Mouse (Mus musculus) CD4-positive helper T cell, adult 2 months (primary cell): ENCODE results near the gene Nkd2.

Source experiments
- DNase-seq: peaks from one replicate; pipeline ENCODE4 v3.0.0-alpha.2; 2012; ENCODE audit warnings: low read depth, missing footprints, low spot score

The Nkd2 gene

DNA sequence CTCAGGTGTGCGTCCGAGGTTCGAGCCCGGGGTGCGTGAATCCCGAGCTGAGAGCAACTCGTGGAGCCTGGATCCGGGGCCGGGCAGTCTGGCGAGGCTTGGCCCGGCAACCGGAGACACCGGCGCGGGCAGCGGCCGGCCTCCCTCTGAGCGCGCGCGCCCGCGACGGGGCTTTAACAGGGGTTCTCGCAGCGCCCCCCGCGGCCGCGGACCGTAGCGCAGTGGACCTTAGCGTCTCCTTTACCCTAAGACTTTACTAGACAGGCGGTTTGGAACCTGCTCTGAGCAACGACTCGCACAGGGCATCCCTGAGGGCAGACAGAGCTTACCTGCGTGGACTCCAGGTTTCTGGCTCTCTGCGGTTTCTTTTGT, at the start of gene Nkd2:
Gene Nkd2, minus strand, starts transcription at position 167 of the 372 bp plus-strand sequence.
- DNase-seq: peak; percentile 67

DNA sequence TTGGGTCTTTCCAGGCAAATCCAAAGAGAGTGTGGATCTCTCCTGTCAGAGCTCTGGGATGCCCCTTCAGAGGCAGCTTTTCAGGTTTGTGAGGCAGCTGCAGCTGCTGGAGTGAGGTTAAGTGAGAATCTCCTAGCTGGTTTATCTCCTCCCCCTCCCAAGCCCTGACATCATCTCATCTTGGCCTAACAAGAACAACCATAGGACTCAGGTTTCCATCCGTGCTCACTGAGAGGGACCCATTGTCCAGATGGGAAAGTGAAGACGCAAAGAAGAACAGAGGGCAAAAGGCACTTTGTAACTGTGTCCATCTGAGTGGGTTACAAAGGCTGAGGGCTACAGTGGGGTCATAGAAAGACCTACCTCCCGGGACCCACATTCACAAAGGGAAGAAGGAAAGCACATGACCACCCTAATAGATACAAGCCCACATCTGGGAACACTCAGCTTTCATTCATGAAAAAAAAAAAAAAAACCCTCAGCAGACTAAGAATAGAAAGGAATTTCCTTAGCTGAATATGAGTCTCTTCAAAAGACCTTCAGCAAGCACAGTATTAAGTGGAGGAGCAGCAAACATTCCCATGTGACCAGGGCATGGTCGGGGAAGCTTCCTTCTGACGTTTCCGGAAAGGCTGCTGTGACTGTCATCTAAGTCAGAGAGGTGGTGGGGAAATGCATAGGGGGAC, 45.2 kb upstream of the Nkd2 start:
- no peak for DNase-seq

DNA sequence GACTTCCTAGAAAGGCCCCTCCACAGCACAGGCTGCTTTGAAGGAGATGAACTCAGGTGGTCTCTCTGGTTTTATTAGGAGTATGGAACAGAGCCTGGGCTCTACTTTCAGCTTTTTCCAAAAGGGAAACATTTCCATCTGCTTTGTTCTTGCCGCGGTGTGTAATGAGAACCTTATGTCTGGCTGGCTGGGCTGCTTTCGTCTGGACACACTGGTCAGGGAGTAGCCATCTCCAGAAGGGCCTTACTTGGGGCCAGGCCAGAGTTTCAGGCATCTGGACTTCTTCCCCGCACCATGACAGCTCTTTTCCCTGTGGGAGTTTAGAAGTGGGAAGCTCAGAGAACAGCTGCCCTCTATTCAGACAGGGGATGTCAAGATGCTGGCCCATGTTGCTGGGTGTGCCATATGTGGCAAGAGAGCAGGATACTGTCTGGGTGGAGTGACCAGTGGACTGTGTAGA, 40.0 kb upstream of the Nkd2 start:
- no peak for DNase-seq

DNA sequence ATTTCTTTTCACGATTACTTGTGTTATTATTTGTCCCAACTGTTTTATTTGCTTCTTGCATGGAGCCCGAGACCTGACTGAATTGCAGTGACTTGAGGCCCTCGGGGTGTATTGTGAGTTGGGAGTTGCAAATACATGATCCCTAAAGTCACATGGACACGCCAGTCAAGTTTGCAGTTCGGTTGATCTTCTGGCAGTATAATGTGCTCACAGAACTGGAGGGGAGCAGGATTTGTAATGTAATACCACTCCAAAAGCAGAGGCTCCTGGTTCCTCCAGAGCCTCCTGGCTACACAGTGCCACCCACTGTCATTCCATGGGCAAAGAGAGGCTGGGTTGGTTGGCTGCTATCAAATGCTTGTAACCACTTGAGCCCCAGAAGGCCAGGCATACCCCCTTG, 39.2 kb upstream of the Nkd2 start:
- no peak for DNase-seq

DNA sequence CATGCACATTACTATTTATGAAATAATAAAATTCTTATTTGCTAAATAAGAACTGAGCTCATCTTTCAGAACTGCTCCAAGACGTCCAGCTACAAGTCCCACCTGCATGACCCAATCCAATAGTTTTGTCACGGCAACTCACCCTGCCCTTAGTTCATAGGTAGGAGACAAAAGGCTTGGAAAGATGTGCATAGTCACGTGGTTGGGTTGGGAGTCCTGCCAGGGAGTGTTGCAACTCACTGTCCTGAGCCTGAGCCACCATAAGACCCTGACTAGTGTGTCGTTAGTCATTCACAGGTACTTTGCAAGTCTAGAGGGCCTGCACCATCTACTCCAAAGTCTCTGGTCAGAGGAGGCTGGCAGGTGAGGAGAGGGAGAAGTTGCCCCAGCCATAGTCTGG, 38.6 kb upstream of the Nkd2 start:
- no peak for DNase-seq

DNA sequence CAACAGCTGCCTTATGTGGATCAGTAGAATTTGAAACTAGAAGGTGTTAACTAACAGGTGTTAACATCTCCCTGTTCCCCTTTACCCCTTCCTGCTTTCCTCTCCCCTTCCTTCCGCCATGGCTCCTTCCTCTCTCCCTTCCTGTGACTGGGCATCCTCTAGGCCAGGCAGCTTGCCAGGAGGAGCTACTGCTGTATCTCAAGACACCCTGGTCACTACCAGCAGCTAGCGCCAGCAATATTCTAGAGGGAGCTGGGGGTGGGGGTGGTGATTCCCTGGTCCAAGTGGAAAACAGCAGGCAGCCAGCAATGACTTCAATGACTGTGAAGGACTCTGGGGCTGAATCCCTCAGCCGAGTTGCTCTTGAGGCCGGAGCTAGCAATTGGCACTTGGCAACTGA, 38.2 kb upstream of the Nkd2 start:
- no peak for DNase-seq

- no peak for DNase-seq
Observed at GRCm38 (mm10) chr13:73881347-73881746, 33.9 kb upstream of the Nkd2 start.

- DNase-seq: peak; percentile 8
Observed at GRCm38 (mm10) chr13:73879824-73880223, 32.4 kb upstream of the Nkd2 start.

GRCm38 (mm10) chr13:73872159-73872558, 24.7 kb upstream of the Nkd2 start:
- DNase-seq: no peak

- peak; percentile 21 for DNase-seq
Observed at GRCm38 (mm10) chr13:73846589-73847464, 604 bp downstream of the Nkd2 start.

- no peak for DNase-seq
Observed at GRCm38 (mm10) chr13:73842696-73843095, 4.7 kb downstream of the Nkd2 start.

DNA sequence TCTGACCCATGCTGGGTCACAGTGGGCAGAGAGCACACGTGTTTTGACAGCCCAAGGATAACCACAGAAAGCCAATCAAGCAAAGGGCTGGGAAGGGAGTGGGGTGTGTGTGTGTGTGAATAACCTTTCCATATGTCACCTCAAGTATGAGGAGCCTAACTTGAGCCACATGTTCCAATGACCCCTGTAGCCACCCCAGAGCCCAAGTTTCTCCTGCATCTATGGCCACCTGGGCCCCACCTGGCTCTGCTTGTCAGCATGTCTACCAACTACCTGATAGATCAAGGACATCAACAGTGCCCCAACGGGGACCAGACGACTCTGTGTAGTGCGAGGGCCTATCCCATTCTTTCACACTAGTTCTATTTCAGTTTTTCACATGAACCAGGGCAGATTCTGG, 7.7 kb downstream of the Nkd2 start:
- DNase-seq: no peak

DNA sequence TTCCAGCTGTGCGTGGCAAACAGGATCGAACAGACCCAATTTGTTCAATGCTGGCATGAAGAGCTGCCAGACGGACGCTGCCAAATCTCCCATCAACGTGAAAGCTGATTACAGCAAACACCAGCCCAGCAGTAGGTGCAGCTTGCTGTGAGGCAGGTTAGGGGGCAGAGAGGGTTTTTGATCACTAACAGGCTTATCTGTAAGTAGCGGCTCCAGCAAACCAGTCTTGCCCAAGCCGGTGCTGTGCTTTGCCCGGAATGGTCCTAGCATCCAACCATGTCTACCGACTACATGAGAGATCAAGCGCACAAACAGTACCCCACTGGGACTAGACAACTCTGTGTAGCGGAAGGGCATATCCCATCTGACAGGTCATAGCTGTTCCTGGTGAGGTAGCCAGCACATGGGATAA, 8.3 kb downstream of the Nkd2 start:
- DNase-seq: no peak

DNA sequence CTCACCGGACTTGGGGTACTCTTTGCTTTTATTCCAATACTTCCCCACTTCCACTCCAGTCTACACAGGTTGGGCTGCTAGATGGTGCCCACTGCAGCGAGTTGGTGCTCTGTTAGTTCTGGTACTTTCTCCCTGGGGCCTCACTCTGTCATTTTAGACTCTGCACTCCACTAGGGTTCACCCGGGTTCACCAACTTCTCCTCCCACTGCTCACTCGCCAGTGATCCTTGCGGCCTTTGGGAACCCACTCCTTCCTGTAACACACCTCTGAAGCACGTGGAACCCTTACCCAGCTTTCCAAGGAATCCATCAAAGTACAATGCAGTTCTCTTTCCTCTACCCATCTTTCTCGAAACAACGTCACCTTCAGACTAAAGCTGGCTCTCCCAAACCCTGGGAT, 9.7 kb downstream of the Nkd2 start:
- DNase-seq: no peak

DNA sequence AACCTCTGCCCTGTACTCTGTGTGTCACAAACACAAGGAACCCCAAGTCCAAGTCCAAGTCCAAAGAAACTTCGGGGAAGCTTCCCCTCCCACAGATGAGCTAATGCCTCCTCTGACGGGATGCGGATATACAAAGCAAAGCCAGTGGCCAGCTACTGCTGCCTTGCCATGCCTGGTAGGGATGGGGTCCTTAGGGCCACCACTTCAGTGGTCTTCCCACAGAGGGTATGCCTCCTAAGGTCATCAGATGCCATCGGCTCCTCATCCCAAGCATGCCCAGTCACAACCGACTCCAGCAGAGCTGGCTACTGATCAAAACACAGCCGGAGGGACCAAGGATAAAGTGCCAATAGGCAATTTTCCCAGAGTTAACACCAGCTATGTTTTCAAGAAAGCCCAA, 10.9 kb downstream of the Nkd2 start:
- no peak for DNase-seq

DNA sequence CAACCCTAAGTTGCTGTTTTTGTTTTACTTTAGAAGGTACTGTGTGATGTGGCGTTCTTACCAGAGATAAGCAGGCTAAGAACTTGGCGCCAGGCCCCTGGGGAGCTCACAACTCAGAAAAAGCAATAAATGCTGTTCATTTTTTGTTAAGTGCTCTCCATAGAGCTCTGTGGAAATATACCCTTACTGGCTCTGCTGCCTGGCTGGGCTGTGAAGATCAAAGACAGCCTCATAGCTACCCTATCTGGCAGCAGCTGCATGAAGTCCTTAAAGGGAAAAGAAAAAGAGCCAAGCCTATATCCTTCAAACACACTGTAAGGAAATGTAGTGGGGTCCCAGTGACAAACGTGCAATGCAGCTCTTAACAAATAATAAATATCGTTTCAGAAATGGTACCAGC, 11.6 kb downstream of the Nkd2 start:
- DNase-seq: no peak

DNA sequence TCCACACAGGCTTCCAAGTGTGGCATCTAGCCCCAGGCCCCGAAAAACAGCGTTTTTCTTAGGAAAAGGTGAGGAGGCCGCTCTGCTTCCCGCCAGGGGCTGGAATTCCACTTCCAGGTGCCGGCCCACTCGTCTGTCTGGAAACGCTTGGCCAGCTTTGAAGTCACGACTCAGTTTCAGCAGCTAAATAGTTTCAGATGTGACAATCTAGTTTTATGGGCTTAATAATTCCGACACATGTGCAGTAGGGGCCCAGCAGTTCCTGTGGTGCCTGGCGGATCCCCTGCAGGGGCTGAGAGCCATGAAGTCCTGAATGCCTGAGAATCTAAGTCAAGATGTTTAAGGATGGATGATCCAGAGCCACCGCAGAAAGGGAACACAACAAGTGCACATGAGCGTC, 13.6 kb downstream of the Nkd2 start:
- no peak for DNase-seq

GRCm38 (mm10) chr13:73831486-73831885, 15.9 kb downstream of the Nkd2 start:
- DNase-seq: peak; percentile 50

GRCm38 (mm10) chr13:73827243-73827642, 20.2 kb downstream of the Nkd2 start:
- no peak for DNase-seq

DNA sequence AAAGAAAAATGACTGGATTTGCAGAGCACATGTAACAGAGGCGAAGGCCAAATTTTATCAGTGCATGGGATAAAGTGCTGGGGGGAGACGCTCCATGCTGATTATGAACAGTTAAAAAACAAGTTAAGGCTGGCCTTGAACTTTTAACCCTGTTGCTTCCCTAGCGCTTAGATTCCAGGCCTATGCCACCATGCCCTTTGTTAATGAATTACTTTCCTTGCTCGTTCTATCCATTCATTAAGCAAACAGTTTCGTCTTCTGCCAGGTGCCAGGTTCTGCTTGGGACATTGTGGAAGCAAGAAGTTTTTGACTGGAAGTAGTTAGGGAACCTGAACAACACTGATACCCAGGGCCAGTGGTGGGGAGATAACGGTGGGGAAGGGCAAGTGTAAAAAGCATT, 23.7 kb downstream of the Nkd2 start:
- no peak for DNase-seq

GRCm38 (mm10) chr13:73822187-73822800, 25.1 kb downstream of the Nkd2 start:
- DNase-seq: peak; percentile 73

- DNase-seq: no peak
Observed at GRCm38 (mm10) chr13:73821251-73821650, 26.2 kb downstream of the Nkd2 start.

DNA sequence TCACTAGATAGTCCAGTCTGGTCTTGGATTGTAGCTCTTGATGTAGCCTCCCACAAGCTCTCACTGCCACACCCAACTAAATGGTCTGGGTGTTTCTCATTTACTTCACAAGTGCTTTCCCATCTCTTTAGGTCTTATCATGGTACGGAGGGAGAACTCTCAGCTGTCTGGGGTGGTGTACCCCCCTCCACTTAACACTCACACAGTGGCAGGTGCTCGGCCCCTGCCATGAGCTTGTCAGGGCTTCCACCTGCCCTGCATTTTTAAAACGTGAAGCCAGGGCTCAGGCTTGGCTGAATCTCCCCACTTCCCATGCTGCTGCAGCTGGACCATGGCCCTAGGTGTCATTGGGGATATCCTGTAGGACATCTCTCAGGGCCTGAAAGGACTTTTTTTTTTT, 28.5 kb downstream of the Nkd2 start:
- no peak for DNase-seq
